Mouse (Mus musculus) testis, adult 2 months (tissue): ENCODE data around the gene Tcea2.

Experiments
- CTCF ChIP-seq: fragments of 200-500 bp; IDR thresholded peaks from 2 replicates; pipeline ENCODE4 v1.5.1; 2012; ENCODE audit warnings: low read depth, mild to moderate bottlenecking, inconsistent platforms, low read length, moderate library complexity; ENCODE audit not compliant: control insufficient read depth, insufficient read depth, insufficient replicate concordance
- POLR2A ChIP-seq: fragments of 200-500 bp; IDR thresholded peaks from 2 replicates; pipeline ENCODE4 v1.6.1; 2012; ENCODE audit warnings: low read depth, mild to moderate bottlenecking, inconsistent platforms, low read length, moderate library complexity; ENCODE audit not compliant: control insufficient read depth

- no peak for TF ChIP-seq CTCF
- no peak for TF ChIP-seq POLR2A
These were observed 34.4 kb upstream of the Tcea2 start for GRCm38 (mm10) chr2:181645666-181646065.
